Mouse (Mus musculus): Measurements from ENCODE around the gene Ccdc93.

DNA sequence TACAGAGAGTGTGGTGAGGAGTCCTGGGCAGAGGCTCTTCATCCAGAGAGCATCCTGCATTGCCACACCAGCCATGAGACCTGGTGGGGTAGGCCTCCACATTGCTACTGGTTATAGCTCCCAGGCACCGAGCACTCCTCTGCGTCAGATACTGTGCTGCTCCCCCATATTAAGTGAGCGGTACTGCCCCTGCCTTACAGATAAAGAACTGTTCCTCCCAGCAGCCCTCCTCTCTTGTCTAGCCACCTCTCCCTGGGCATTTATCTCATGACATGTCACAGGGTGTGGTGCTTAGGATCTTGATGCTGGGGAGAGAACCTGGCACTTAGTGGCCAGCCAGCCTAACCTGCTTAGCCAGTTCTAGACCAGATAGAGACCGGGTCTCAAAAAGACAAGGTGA is 66.2 kb downstream of the Ccdc93 start:
- TF ChIP-seq POLR2A (IDR thresholded peaks at IDR 0.05; ENCODE audit: insufficient read depth, low read depth, low read length) (no peak), EP300 (IDR thresholded peaks at IDR 0.05; ENCODE audit: insufficient read depth, low read depth, low read length) (no peak)
